12 mouse cellular contexts compared by ENCODE assay signal in the genomic region with DNA sequence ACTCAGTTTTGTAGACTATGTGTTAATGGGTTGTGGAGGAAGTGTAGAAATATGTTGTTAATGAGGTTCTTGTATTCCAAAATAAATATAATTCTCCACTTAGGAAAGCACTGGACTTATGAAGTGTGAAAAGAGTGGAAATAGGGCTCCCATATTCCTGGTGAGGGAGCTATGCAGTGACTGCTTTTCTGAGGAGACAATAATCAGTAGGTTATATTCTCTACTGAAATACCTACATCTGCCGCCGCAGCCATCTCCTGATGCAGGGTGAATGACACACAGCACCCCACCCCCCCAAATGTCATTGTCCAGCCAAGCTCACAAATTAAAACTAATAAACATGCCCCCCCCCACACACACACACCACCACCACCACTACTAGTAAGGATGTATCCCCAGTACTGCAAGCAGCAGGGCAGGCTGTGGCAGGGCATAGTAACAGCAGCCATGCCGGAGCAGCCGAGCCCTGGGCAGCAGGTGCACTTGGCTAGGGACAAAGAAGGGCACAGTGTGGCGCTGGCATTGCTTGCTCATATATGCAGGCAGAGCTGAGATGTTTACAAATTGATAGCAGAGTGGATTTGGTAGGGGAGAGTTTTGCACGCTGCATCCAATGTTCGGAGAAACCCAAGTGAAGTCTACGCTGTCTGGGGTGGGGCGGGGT.
DNase-seq lines count a peak whose midpoint lies in the region; ATAC-seq lines count a peak whose summit lies in the region.
"Had no signal": no experiment of that assay in that cellular context is flagged by ENCODE, and none has a peak within 500 bp of the region (broad histone marks: within the 10 kb centered on the region; RNA-seq: fewer than 3 reads in every experiment).

No protein-coding gene starts in this region.

- no peaks in the 10 kb centered on the region for H3K27me3 ChIP-seq in lung, embryonic 16.5 days (ENCODE audit: control insufficient read depth, insufficient read depth, low read depth, low read length)
- H3K27me3 ChIP-seq in hindbrain, embryonic 16.5 days (replicated peaks; ENCODE audit: control insufficient read depth, insufficient read depth, low read length) = no peaks in the 10 kb centered on the region

- H3K9me3 ChIP-seq in lung, embryonic 16.5 days (ENCODE audit: control insufficient read depth, low read length) = no peaks in the 10 kb centered on the region
- H3K9me3 ChIP-seq in hindbrain, embryonic 16.5 days (ENCODE audit: control insufficient read depth, low read length) = no peaks in the 10 kb centered on the region
- H3K9me3 ChIP-seq: limb, embryonic 13.5 days had no signal

- no peak for DNase-seq in lung, postnatal 14 days
- DNase-seq in cerebellum, postnatal 10 days = peak; percentile 87 to 92
- peak; percentile 51 for DNase-seq in retina, postnatal 1 day
- DNase-seq in thymus, adult 18-20 months = no peak
- DNase-seq in c-Kit-positive CD71-positive TER-119-positive erythroid progenitor cells, embryonic 14.5 days (ENCODE audit: low spot score) = no peak
- DNase-seq: thymus, adult 2 months had no signal

- H3K4me2 ChIP-seq in lung, embryonic 16.5 days (ENCODE audit: low read depth, low read length) = 0 out of 2 replicates have a peak overlapping the region, but pooled peaks have one; percentile 23
- H3K4me2 ChIP-seq in hindbrain, embryonic 16.5 days (ENCODE audit: low read length) = peak overlapping the region; percentile 61

- no peak overlapping the region for H3K27ac ChIP-seq in lung, embryonic 16.5 days (ENCODE audit: low read length)
- peak overlapping the region; percentile 73 for H3K27ac ChIP-seq in hindbrain, embryonic 16.5 days (ENCODE audit: low read depth, low read length)
- H3K27ac ChIP-seq: kidney, postnatal 0 days; limb, embryonic 13.5 days; macrophage had no signal

- no peak overlapping the region for H3K4me3 ChIP-seq in lung, embryonic 16.5 days (ENCODE audit: low read length)
- H3K4me3 ChIP-seq in hindbrain, embryonic 16.5 days (ENCODE audit: low read length) = no peak overlapping the region
- H3K4me3 ChIP-seq: limb, embryonic 13.5 days had no signal

- no peak overlapping the region for H3K9ac ChIP-seq in lung, embryonic 16.5 days (ENCODE audit: low read length)
- H3K9ac ChIP-seq in hindbrain, embryonic 16.5 days (ENCODE audit: low read depth, low read length) = peak overlapping the region; percentile 41
- H3K9ac ChIP-seq: limb, embryonic 13.5 days had no signal

- ATAC-seq in lung, embryonic 16.5 days (ENCODE audit: low read depth) = 0 out of 2 replicates have a peak, but pooled peaks have one; percentile 15
- ATAC-seq in hindbrain, embryonic 16.5 days = peak; percentile 89
- ATAC-seq: activated CD4-positive, CD25-positive, alpha-beta regulatory T cell, adult 4 months had no signal

- H3K4me1 ChIP-seq in lung, embryonic 16.5 days (replicated peaks; ENCODE audit: control insufficient read depth, insufficient read depth, low read length) = no peaks in the 10 kb centered on the region
- H3K4me1 ChIP-seq in hindbrain, embryonic 16.5 days (ENCODE audit: control insufficient read depth, insufficient read depth, low read depth, low read length) = peaks cover 7% of the 10 kb centered on the region

- no peaks in the 10 kb centered on the region for H3K36me3 ChIP-seq in lung, embryonic 16.5 days (ENCODE audit: control insufficient read depth, insufficient read depth, low read length)
- H3K36me3 ChIP-seq in hindbrain, embryonic 16.5 days (ENCODE audit: control insufficient read depth, insufficient read depth, low read length) = no peaks in the 10 kb centered on the region
- H3K36me3 ChIP-seq: limb, embryonic 13.5 days had no signal

- 77% methylated on average over 9 of the region's 9 CpGs for WGBS in lung, embryonic 16.5 days
- 47% methylated on average over 9 of the region's 9 CpGs for WGBS in hindbrain, embryonic 16.5 days

Comparison
In these comparisons a context has a peak if more than half of its experiments do, and no peak if none do; other contexts are left out.
1. DNase-seq: peak in cerebellum, postnatal 10 days (2 of 2) and retina, postnatal 1 day (single experiment); none in lung, postnatal 14 days (single experiment), thymus, adult 18-20 months (0 of 2) and c-Kit-positive CD71-positive TER-119-positive erythroid progenitor cells, embryonic 14.5 days (single experiment).